Mouse (Mus musculus) adipose tissue, adult 10 weeks (tissue): Measurements from ENCODE around the gene Zkscan3. TPM values are rescaled to one million over a fixed set of nuclear protein-coding genes. Genes with fewer than 3 reads are reported as not detected.

Experiments used
- polyA plus RNA-seq: library from polyadenylated mRNA; stranded (reverse); fragments of 350-450 nt; fragmentation: Illumina TruSeq; extraction: RNeasy Lipid Tissue Mini Kit (QIAGEN cat#74804); gene quantifications from one replicate; pipeline ENCODE4 v1.2.3, GENCODE M21; 2014; ENCODE audit warnings: low read depth, low replicate concordance

Gene Zkscan3
- polyA plus RNA-seq: 58.9 TPM

DNA sequence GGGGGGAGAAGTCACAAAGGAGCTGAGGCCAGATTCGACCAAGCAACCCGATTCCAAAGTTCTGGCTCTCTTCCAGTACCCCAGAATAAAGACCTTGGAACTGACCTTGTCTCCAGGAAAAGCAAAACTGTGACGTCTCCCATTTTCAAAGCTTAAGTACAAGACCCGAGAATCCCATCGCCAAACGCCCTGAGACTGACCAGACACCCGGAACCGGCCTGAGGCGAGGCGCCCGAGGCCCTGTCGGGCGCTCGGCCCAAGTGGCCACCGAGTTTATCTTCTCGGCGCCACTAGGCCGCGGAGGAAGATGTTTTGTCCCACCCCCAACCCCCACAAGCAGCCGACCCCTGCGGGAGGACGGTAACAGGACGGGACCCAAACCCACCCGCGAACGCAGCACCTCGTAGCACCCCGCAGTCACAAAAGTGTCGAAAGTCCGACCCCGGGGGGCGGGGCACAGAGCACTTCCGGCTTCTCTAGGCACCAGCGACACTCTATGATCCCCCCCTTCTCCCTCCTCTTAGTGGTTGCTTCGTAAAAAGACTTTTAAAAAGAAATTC, at the start of gene Zkscan3:
TSS of gene Zkscan3 (minus strand) at position 469 of the 560 bp plus-strand sequence.

GRCm38 (mm10) chr13:21440503-21441206, 38.1 kb upstream of the Zkscan3 start, which contains the start of gene Pgbd1:
Pgbd1 (minus strand) TSS chr13:21441058.

GRCm38 (mm10) chr13:21362621-21363248, 39.8 kb downstream of the Zkscan3 start, which contains the start of gene Zscan12:
Zscan12 (plus strand) TSS chr13:21362820.

GRCm38 (mm10) chr13:21346610-21347009, 55.9 kb downstream of the Zkscan3 start, which contains the start of gene Olfr1367:
Olfr1367 (plus strand) TSS chr13:21346910.

Other genes with a start within 250 kb of the Zkscan3 start
- gene Trim27, start 223.3 kb downstream of the Zkscan3 start, polyA plus RNA-seq: 52.9 TPM
- 18,335 TPM for gene Gpx5, start 110.0 kb downstream of the Zkscan3 start, polyA plus RNA-seq
- gene Gpx6, start 90.6 kb downstream of the Zkscan3 start, polyA plus RNA-seq: 18.9 TPM
- gene Olfr1367, start 55.8 kb downstream of the Zkscan3 start, polyA plus RNA-seq: not detected
- 7.2 TPM for gene Zscan12, start 39.9 kb downstream of the Zkscan3 start, polyA plus RNA-seq
- gene Pgbd1, start 38.3 kb upstream of the Zkscan3 start, polyA plus RNA-seq: 2.0 TPM
- 52.2 TPM for gene Zscan26, start 51.0 kb upstream of the Zkscan3 start, polyA plus RNA-seq
- 3.8 TPM for gene Nkapl, start 65.8 kb upstream of the Zkscan3 start, polyA plus RNA-seq
- 3.7 TPM for gene Zkscan4, start 76.2 kb upstream of the Zkscan3 start, polyA plus RNA-seq
- not detected for gene Gm10065, start 76.7 kb upstream of the Zkscan3 start, polyA plus RNA-seq
- 1.2 TPM for gene AK157302, start 92.5 kb upstream of the Zkscan3 start, polyA plus RNA-seq
- gene Gm11273, start 98.7 kb upstream of the Zkscan3 start, polyA plus RNA-seq: 6.9 TPM
- gene Zkscan8, start 128.4 kb upstream of the Zkscan3 start, polyA plus RNA-seq: 8.4 TPM
- not detected for gene Olfr1366, start 140.1 kb upstream of the Zkscan3 start, polyA plus RNA-seq
- not detected for gene Olfr1535, start 157.1 kb upstream of the Zkscan3 start, polyA plus RNA-seq
- gene Olfr1364, start 179.0 kb upstream of the Zkscan3 start, polyA plus RNA-seq: not detected
- gene Olfr1362, start 211.3 kb upstream of the Zkscan3 start, polyA plus RNA-seq: not detected
- gene Olfr11, start 239.8 kb upstream of the Zkscan3 start, polyA plus RNA-seq: not detected